Mouse (Mus musculus) erythroid progenitor cell, adult 5-6 weeks (primary cell): ENCODE measurements around the gene Gm10271. TPM values are rescaled to one million over a fixed set of nuclear protein-coding genes. Genes with fewer than 3 reads are reported as not detected.

Experiments used
- ATAC-seq: replicated peaks from 2 replicates; pipeline ENCODE4 v1.8.0; 2016; ENCODE audit warnings: moderate number of reproducible peaks, mild to moderate bottlenecking, moderate TSS enrichment, inconsistent platforms; ENCODE audit not compliant: poor library complexity, low FRiP score, severe bottlenecking
- total RNA-seq, 2 experiments: library from RNA; stranded (forward) in 1 of 2; stranded (reverse) in 1 of 2; fragments of 150-400 nt in 1 of 2; fragments of 186-747, 209-891 nt in 1 of 2; gene quantifications; 2 replicates each; pipeline versions ENCODE4 v1.2.3 to v1.2.4; 2015 to 2017; ENCODE audit warnings: low replicate concordance in 2 of 2

Gm10271 gene
- total RNA-seq, 2 experiments from 2014 or later: not detected

GRCm38 (mm10) chr10:116944144-116944543 is 28.3 kb downstream of the Gm10271 start:
- no peak for ATAC-seq

- ATAC-seq: peak; percentile 46
Measured at GRCm38 (mm10) chr10:116943025-116943424, 29.4 kb downstream of the Gm10271 start.

- no peak for ATAC-seq
Measured at GRCm38 (mm10) chr10:116935028-116935427, 37.4 kb downstream of the Gm10271 start.

- no peak for ATAC-seq
Measured at GRCm38 (mm10) chr10:116933794-116934193, 38.6 kb downstream of the Gm10271 start.

GRCm38 (mm10) chr10:116932418-116932817 is 40.0 kb downstream of the Gm10271 start:
- no peak for ATAC-seq

GRCm38 (mm10) chr10:116931497-116932179 is 40.8 kb downstream of the Gm10271 start:
- ATAC-seq: no peak

GRCm38 (mm10) chr10:116930936-116931335 is 41.5 kb downstream of the Gm10271 start:
- no peak for ATAC-seq

- no peak for ATAC-seq
Measured at GRCm38 (mm10) chr10:116930506-116930905, 41.9 kb downstream of the Gm10271 start.

- ATAC-seq: no peak
Measured at GRCm38 (mm10) chr10:116928826-116929225, 43.6 kb downstream of the Gm10271 start.

- ATAC-seq: no peak
Measured at GRCm38 (mm10) chr10:116926428-116927113, 45.8 kb downstream of the Gm10271 start.

GRCm38 (mm10) chr10:116923651-116924495 is 48.5 kb downstream of the Gm10271 start:
- ATAC-seq: no peak

- no peak for ATAC-seq
Measured at GRCm38 (mm10) chr10:116922161-116922560, 50.2 kb downstream of the Gm10271 start.

- no peak for ATAC-seq
Measured at GRCm38 (mm10) chr10:116921416-116921815, 51.0 kb downstream of the Gm10271 start.

- no peak for ATAC-seq
Measured at GRCm38 (mm10) chr10:116920641-116921040, 51.8 kb downstream of the Gm10271 start.

GRCm38 (mm10) chr10:116919368-116920317 is 52.8 kb downstream of the Gm10271 start:
- ATAC-seq: no peak

GRCm38 (mm10) chr10:116916581-116916980 is 55.8 kb downstream of the Gm10271 start:
- no peak for ATAC-seq

- ATAC-seq: no peak
Measured at GRCm38 (mm10) chr10:116915286-116915685, 57.1 kb downstream of the Gm10271 start.

- no peak for ATAC-seq
Measured at GRCm38 (mm10) chr10:116914586-116914985, 57.8 kb downstream of the Gm10271 start.

GRCm38 (mm10) chr10:116913647-116914273 is 58.6 kb downstream of the Gm10271 start:
- no peak for ATAC-seq
